Mouse (Mus musculus) thymus, adult 2 months (tissue): ENCODE results near the gene Aph1a.

ENCODE experiments used
- CTCF ChIP-seq: fragments of 200-500 bp; IDR thresholded peaks from 2 replicates; pipeline ENCODE4 v1.5.1; 2012; ENCODE audit warnings: mild to moderate bottlenecking, control low read depth, low read length, moderate library complexity, borderline replicate concordance; ENCODE audit not compliant: control insufficient read depth, poor library complexity, insufficient read depth; ENCODE audit errors: extremely low read depth
- POLR2A ChIP-seq: fragments of 200-500 bp; IDR thresholded peaks from 2 replicates; pipeline ENCODE4 v1.6.1; 2012; ENCODE audit warnings: mild to moderate bottlenecking, low read length, control low read depth, moderate library complexity; ENCODE audit not compliant: control insufficient read depth, poor library complexity, insufficient read depth; ENCODE audit errors: extremely low read depth

DNA sequence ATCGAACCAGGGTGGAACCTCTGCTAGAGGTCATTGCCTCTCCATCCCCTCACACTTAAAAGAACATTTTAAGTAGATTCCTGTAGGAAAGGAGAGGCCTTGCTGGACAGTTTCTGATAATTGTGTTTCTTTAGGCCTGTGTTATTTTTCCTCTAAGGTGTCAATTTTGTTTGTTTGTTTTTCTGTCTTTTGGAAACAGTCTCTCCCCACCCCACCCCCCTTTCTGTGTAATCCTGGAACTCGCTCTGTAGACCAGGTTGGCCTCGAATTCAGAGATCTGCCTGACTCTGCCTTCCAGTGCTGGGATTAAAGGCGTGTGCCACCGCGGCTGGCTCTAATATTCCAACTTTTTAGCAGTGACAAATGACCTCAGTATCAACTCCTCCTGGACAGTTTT is 34.5 kb downstream of the Aph1a start:
- TF ChIP-seq CTCF = no peak
- no peak for TF ChIP-seq POLR2A
